Mouse (Mus musculus) forebrain, embryonic 16.5 days (tissue): Measurements from ENCODE around the gene Pcdh15. TPM values are rescaled to one million over a fixed set of nuclear protein-coding genes. Genes with fewer than 3 reads are reported as not detected.

Experiments
- ATAC-seq: fragments of 200-750 bp; cut with Nextera tagmentation; 2 replicates; pipeline ENCODE4 v1.8.0; 2017; ENCODE audit warnings: mild to moderate bottlenecking, moderate library complexity
- H3K27ac ChIP-seq: fragments of 300-500 bp; sonication (generic); 2 replicates; pipeline ENCODE4 v1.5.1; 2014; ENCODE audit warnings: low read length, control low read depth
- H3K27me3 ChIP-seq: fragments of 300-500 bp; sonication (generic); replicated peaks from 2 replicates; pipeline ENCODE4 v1.6.1; 2014; ENCODE audit warnings: low read length; ENCODE audit not compliant: control insufficient read depth, insufficient read depth
- H3K36me3 ChIP-seq: fragments of 300-500 bp; sonication (generic); 2 replicates; pipeline ENCODE4 v1.6.1; 2014; ENCODE audit not compliant: control insufficient read depth, insufficient read depth
- H3K4me1 ChIP-seq: fragments of 300-500 bp; sonication (generic); replicated peaks from 2 replicates; pipeline ENCODE4 v1.6.1; 2014; ENCODE audit warnings: low read length; ENCODE audit not compliant: control insufficient read depth, insufficient read depth
- H3K4me2 ChIP-seq: fragments of 300-500 bp; sonication (generic); 2 replicates; pipeline ENCODE4 v1.6.1; 2014; ENCODE audit warnings: mild to moderate bottlenecking, low read length, control low read depth
- H3K4me3 ChIP-seq: fragments of 300-500 bp; sonication (generic); replicated peaks from 2 replicates; pipeline ENCODE4 v1.5.1; 2014; ENCODE audit warnings: mild to moderate bottlenecking, low read length, control low read depth
- H3K9ac ChIP-seq: fragments of 300-500 bp; sonication (generic); replicated peaks from 2 replicates; pipeline ENCODE4 v1.6.1; 2014; ENCODE audit warnings: low read depth, low read length, control low read depth
- H3K9me3 ChIP-seq: fragments of 300-500 bp; sonication (generic); 2 replicates; pipeline ENCODE4 v1.6.1; 2016; ENCODE audit warnings: low read length; ENCODE audit not compliant: control insufficient read depth
- WGBS: fragments of 180-500 bp; shearing (Covaris S2); extraction: QIAGEN DNeasy Blood & Tissue Kit; methylation state at CpG from one replicate; pipeline ENCODE4 v1.1.7; 2014; 5-methylcytosine and 5-hydroxymethylcytosine counted together
- polyA plus RNA-seq: library from polyadenylated mRNA; unstranded; fragments of >200 nt; fragmentation: Nextera tagmentation; extraction: Ambion mirVana; gene quantifications from 2 replicates; pipeline ENCODE4 v1.2.1, GENCODE M21; 2015

The Pcdh15 gene
- polyA plus RNA-seq, 1 experiment from 2014 or later, result 6.5 TPM

GRCm38 (mm10) chr10:74257716-74258446 is 1158.7 kb downstream of the Pcdh15 start:
- H3K27me3 ChIP-seq, result no peaks in the 10 kb centered on the region
- H3K36me3 ChIP-seq, result no peaks in the 10 kb centered on the region
- no peak overlapping the region for H3K9ac ChIP-seq
- WGBS, result 66% methylated on average over 15 of the region's 15 CpGs
- no peaks in the 10 kb centered on the region for H3K9me3 ChIP-seq
- no peak overlapping the region for H3K4me3 ChIP-seq
- no peak overlapping the region for H3K27ac ChIP-seq
- H3K4me1 ChIP-seq, result no peaks in the 10 kb centered on the region
- ATAC-seq, result no peak
- no peak overlapping the region for H3K4me2 ChIP-seq

GRCm38 (mm10) chr10:74258639-74259038 is 1159.5 kb downstream of the Pcdh15 start:
- Histone ChIP-seq H3K9me3 (no peaks in the 10 kb centered on the region), H3K4me1 (no peaks in the 10 kb centered on the region), H3K27ac (no peak overlapping the region), H3K36me3 (no peaks in the 10 kb centered on the region), H3K9ac (no peak overlapping the region), H3K4me2 (no peak overlapping the region), H3K4me3 (no peak overlapping the region), H3K27me3 (no peaks in the 10 kb centered on the region)
- ATAC-seq, result no peak

GRCm38 (mm10) chr10:74269637-74270269 is 1170.6 kb downstream of the Pcdh15 start:
- Histone ChIP-seq H3K9ac (no peak overlapping the region), H3K4me1 (0 out of 2 replicates have a peak, but pooled peaks cover 4% of the 10 kb centered on the region), H3K9me3 (0 out of 2 replicates have a peak, but pooled peaks cover 5% of the 10 kb centered on the region), H3K27ac (no peak overlapping the region), H3K36me3 (no peaks in the 10 kb centered on the region), H3K4me2 (no peak overlapping the region), H3K4me3 (no peak overlapping the region), H3K27me3 (no peaks in the 10 kb centered on the region)
- peak; percentile 61 for ATAC-seq
- WGBS, result 56% methylated on average over 6 of the region's 6 CpGs

GRCm38 (mm10) chr10:74270894-74271293 is 1171.8 kb downstream of the Pcdh15 start:
- no peak for ATAC-seq
- Histone ChIP-seq H3K4me1 (0 out of 2 replicates have a peak, but pooled peaks cover 4% of the 10 kb centered on the region), H3K4me2 (no peak overlapping the region), H3K9ac (no peak overlapping the region), H3K9me3 (0 out of 2 replicates have a peak, but pooled peaks cover 5% of the 10 kb centered on the region), H3K4me3 (no peak overlapping the region), H3K27me3 (no peaks in the 10 kb centered on the region), H3K27ac (no peak overlapping the region), H3K36me3 (no peaks in the 10 kb centered on the region)
- WGBS, result 86% methylated on average over 5 of the region's 5 CpGs

- Histone ChIP-seq H3K36me3 (no peaks in the 10 kb centered on the region), H3K4me1 (no peaks in the 10 kb centered on the region), H3K27me3 (no peaks in the 10 kb centered on the region), H3K27ac (no peak overlapping the region), H3K9me3 (no peaks in the 10 kb centered on the region), H3K4me2 (no peak overlapping the region), H3K9ac (no peak overlapping the region), H3K4me3 (no peak overlapping the region)
- WGBS, result 75% methylated on average over 2 of the region's 2 CpGs
- peak; percentile 67 for ATAC-seq
Observed at GRCm38 (mm10) chr10:74304120-74304519, 1205.0 kb downstream of the Pcdh15 start.

GRCm38 (mm10) chr10:74305439-74306158 is 1206.5 kb downstream of the Pcdh15 start:
- no peak for ATAC-seq
- 69% methylated on average over 5 of the region's 5 CpGs for WGBS
- H3K4me2 ChIP-seq, result no peak overlapping the region
- no peak overlapping the region for H3K27ac ChIP-seq
- H3K27me3 ChIP-seq, result no peaks in the 10 kb centered on the region
- H3K4me1 ChIP-seq, result no peaks in the 10 kb centered on the region
- no peaks in the 10 kb centered on the region for H3K9me3 ChIP-seq
- H3K9ac ChIP-seq, result no peak overlapping the region
- H3K4me3 ChIP-seq, result no peak overlapping the region
- no peaks in the 10 kb centered on the region for H3K36me3 ChIP-seq

- H3K4me1 ChIP-seq, result no peaks in the 10 kb centered on the region
- H3K9ac ChIP-seq, result no peak overlapping the region
- H3K27ac ChIP-seq, result no peak overlapping the region
- H3K36me3 ChIP-seq, result no peaks in the 10 kb centered on the region
- no peaks in the 10 kb centered on the region for H3K9me3 ChIP-seq
- 76% methylated on average over 3 of the region's 3 CpGs for WGBS
- H3K4me2 ChIP-seq, result no peak overlapping the region
- no peak for ATAC-seq
- H3K27me3 ChIP-seq, result no peaks in the 10 kb centered on the region
- no peak overlapping the region for H3K4me3 ChIP-seq
Observed at GRCm38 (mm10) chr10:74307035-74307434, 1207.9 kb downstream of the Pcdh15 start.

- Histone ChIP-seq H3K27ac (no peak overlapping the region), H3K27me3 (no peaks in the 10 kb centered on the region), H3K4me2 (no peak overlapping the region), H3K9ac (no peak overlapping the region), H3K36me3 (no peaks in the 10 kb centered on the region), H3K4me3 (no peak overlapping the region), H3K9me3 (no peaks in the 10 kb centered on the region), H3K4me1 (no peaks in the 10 kb centered on the region)
- 0 out of 2 replicates have a peak, but pooled peaks have one; percentile 36 for ATAC-seq
- WGBS, result 55% methylated on average over 2 of the region's 2 CpGs
Observed at GRCm38 (mm10) chr10:74316091-74316490, 1216.9 kb downstream of the Pcdh15 start.

GRCm38 (mm10) chr10:74335412-74335811 is 1236.3 kb downstream of the Pcdh15 start:
- H3K27ac ChIP-seq, result no peak overlapping the region
- no peak overlapping the region for H3K4me3 ChIP-seq
- H3K36me3 ChIP-seq, result no peaks in the 10 kb centered on the region
- H3K9me3 ChIP-seq, result no peaks in the 10 kb centered on the region
- no peak overlapping the region for H3K4me2 ChIP-seq
- 89% methylated on average over 7 of the region's 7 CpGs for WGBS
- no peak for ATAC-seq
- H3K4me1 ChIP-seq, result no peaks in the 10 kb centered on the region
- H3K27me3 ChIP-seq, result no peaks in the 10 kb centered on the region
- H3K9ac ChIP-seq, result no peak overlapping the region
